Mouse (Mus musculus): ENCODE results near the gene Ankrd53.

DNA sequence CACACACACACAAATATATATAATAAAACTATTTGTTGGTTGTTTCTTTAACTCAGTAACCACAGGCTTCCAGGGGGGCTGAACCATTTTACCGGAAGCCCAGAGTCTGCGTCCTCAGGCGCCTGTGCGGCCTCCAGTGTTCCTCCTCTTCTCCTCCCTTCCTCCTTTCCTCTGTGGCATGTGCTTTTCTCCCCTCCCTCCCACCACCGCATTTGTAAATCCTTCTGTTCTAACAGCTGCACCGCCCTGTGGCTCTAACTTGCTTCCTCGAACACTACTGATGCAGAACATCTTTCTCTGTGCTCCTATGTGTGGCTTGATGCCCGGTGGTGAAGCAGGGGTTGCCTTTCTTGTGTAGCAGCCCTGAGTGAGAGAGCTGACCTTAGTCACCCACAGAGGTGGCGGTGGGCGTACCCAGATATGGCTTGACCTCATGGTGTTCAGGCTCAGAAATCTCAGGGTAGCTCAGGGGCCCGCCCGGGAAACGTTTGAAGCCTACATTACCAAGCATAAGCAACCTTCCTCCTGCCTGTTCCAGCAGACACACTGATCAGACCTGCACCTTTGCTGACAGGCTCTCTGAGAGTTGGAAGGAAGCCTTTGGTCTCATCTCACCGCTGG lies 33.0 kb upstream of the Ankrd53 start:
- TF ChIP-seq CTCF (IDR thresholded peaks at IDR 0.05; ENCODE audit: control insufficient read depth, insufficient read depth, low read length), result no peak
- no peak for TF ChIP-seq POLR2A (IDR thresholded peaks at IDR 0.05; ENCODE audit: borderline replicate concordance, control insufficient read depth, low read depth, low read length)

Data from bone marrow, adult 2 months (tissue).